Comparison of ENCODE assay signal across 9 mouse cellular contexts in the genomic region with DNA sequence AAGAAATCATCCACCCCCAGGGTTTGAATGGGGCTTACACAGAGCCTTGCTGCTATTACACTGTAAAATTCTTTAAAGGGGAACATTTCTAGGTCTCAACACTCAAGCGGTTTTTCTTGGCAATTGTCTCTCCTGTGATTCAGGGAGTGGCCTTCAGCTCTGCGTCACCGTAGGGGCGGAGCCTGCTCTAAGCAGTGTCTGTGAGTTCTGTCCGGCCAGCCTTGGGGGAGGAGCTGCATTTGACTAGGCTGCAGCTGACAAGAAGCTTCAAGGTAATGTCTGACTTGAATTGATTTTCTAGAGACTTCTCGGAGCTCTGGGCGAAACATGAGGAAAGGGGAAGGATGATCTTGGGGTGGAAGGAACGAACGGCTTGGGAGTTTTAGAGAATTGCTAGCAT. TPM values are rescaled to one million over a fixed set of nuclear protein-coding genes. Genes with fewer than 3 reads are reported as not detected.
DNase-seq lines count a peak whose midpoint lies in the region; ATAC-seq and TF ChIP-seq lines count a peak whose summit lies in the region.
"Had no signal": no experiment of that assay in that cellular context is flagged by ENCODE, and none has a peak within 500 bp of the region (broad histone marks: within the 10 kb centered on the region; RNA-seq: fewer than 3 reads in every experiment).

No protein-coding gene starts in this region.

- H3K4me1 ChIP-seq in forebrain, embryonic 10.5 days = no peaks in the 10 kb centered on the region
- H3K4me1 ChIP-seq in heart, embryonic 15.5 days (replicated peaks) = no peaks in the 10 kb centered on the region; the same call in 1 of the 2 replicates
- no peaks in the 10 kb centered on the region for H3K4me1 ChIP-seq in kidney, postnatal 0 days (replicated peaks; ENCODE audit: insufficient read depth, low read length)
- H3K4me1 ChIP-seq in lung, postnatal 0 days (ENCODE audit: insufficient read depth, low read depth, low read length) = no peaks in the 10 kb centered on the region

- TF ChIP-seq CTCF in kidney, postnatal 0 days (IDR thresholded peaks at IDR 0.05; ENCODE audit: low read depth) = no peak
- no peak for TF ChIP-seq CTCF in lung, postnatal 0 days (IDR thresholded peaks at IDR 0.05)

- no peak for TF ChIP-seq EP300 in lung, postnatal 0 days (IDR thresholded peaks at IDR 0.05)

- no peak overlapping the region for H3K27ac ChIP-seq in forebrain, embryonic 10.5 days
- no peak overlapping the region for H3K27ac ChIP-seq in heart, embryonic 15.5 days
- no peak overlapping the region for H3K27ac ChIP-seq in kidney, postnatal 0 days
- H3K27ac ChIP-seq in lung, postnatal 0 days (ENCODE audit: low read length) = no peak overlapping the region
- H3K27ac ChIP-seq: left cerebral cortex, adult 2 months had no signal

- no peaks in the 10 kb centered on the region for H3K9me3 ChIP-seq in forebrain, embryonic 10.5 days
- H3K9me3 ChIP-seq in heart, embryonic 15.5 days (replicated peaks) = no peaks in the 10 kb centered on the region
- no peaks in the 10 kb centered on the region for H3K9me3 ChIP-seq in kidney, postnatal 0 days (replicated peaks; ENCODE audit: low read length)
- H3K9me3 ChIP-seq in lung, postnatal 0 days (ENCODE audit: low read length) = no peaks in the 10 kb centered on the region

- 33% methylated on average over 9 of the region's 9 CpGs for WGBS in forebrain, embryonic 10.5 days
- 36% methylated on average over 9 of the region's 9 CpGs for WGBS in heart, embryonic 15.5 days
- 40% methylated on average over 9 of the region's 9 CpGs for WGBS in kidney, postnatal 0 days
- WGBS in lung, postnatal 0 days = 36% methylated on average over 9 of the region's 9 CpGs

- no peak overlapping the region; the same call in 1 of the 2 replicates for H3K4me3 ChIP-seq in forebrain, embryonic 10.5 days
- H3K4me3 ChIP-seq in heart, embryonic 15.5 days = no peak overlapping the region
- H3K4me3 ChIP-seq in kidney, postnatal 0 days (replicated peaks; ENCODE audit: low read depth, low read length) = no peak overlapping the region
- H3K4me3 ChIP-seq in lung, postnatal 0 days (ENCODE audit: low read depth, low read length) = no peak overlapping the region
- H3K4me3 ChIP-seq: left cerebral cortex, adult 2 months had no signal

- peak overlapping the region; percentile 30; the same call in 1 of the 2 replicates for H3K4me2 ChIP-seq in heart, embryonic 15.5 days
- peak overlapping the region; percentile 29 for H3K4me2 ChIP-seq in kidney, postnatal 0 days (ENCODE audit: low read length)
- H3K4me2 ChIP-seq in lung, postnatal 0 days (replicated peaks; ENCODE audit: low read depth, low read length) = no peak overlapping the region

- DNase-seq in 3T3-L1 (ENCODE audit: low read depth, low spot score) = peak; percentile 75
- peak; percentile 81 for DNase-seq in adrenal gland, postnatal 10 days
- peak; percentile 23 for DNase-seq in forebrain, embryonic 10.5 days (ENCODE audit: extremely low spot score, low spot score)
- peak; percentile 76 for DNase-seq in kidney, postnatal 0 days (ENCODE audit: low spot score)
- peak; percentile 82 for DNase-seq in lung, postnatal 0 days (ENCODE audit: low spot score)
- peak; percentile 15 for DNase-seq in right cerebral cortex, adult 18-20 months

- ATAC-seq in heart, embryonic 15.5 days (replicated peaks; ENCODE audit: insufficient number of reproducible peaks, insufficient read depth, low FRiP score, low read depth) = peak; percentile 75; the same call in 1 of the 2 replicates
- peak; percentile 93 for ATAC-seq in kidney, postnatal 0 days (replicated peaks; ENCODE audit: low FRiP score, low read depth)
- ATAC-seq in lung, postnatal 0 days = peak; percentile 85
- no peak for ATAC-seq in megakaryocyte, adult 5-6 weeks (ENCODE audit: poor library complexity, severe bottlenecking)

- peaks cover 27% of the 10 kb centered on the region for H3K36me3 ChIP-seq in forebrain, embryonic 10.5 days (replicated peaks)
- H3K36me3 ChIP-seq in heart, embryonic 15.5 days = 0 out of 2 replicates have a peak, but pooled peaks cover 6% of the 10 kb centered on the region
- 0 out of 2 replicates have a peak, but pooled peaks cover 3% of the 10 kb centered on the region for H3K36me3 ChIP-seq in kidney, postnatal 0 days (ENCODE audit: insufficient read depth, low read length)
- H3K36me3 ChIP-seq in lung, postnatal 0 days (ENCODE audit: insufficient read depth, low read length) = no peaks in the 10 kb centered on the region

- no peak overlapping the region for H3K9ac ChIP-seq in heart, embryonic 15.5 days
- no peak overlapping the region for H3K9ac ChIP-seq in kidney, postnatal 0 days (ENCODE audit: low read depth, low read length)
- no peak overlapping the region for H3K9ac ChIP-seq in lung, postnatal 0 days (replicated peaks; ENCODE audit: low read depth)

- H3K27me3 ChIP-seq in forebrain, embryonic 10.5 days (ENCODE audit: poor library complexity, severe bottlenecking) = peaks cover 6% of the 10 kb centered on the region
- H3K27me3 ChIP-seq in heart, embryonic 15.5 days = no peaks in the 10 kb centered on the region
- no peaks in the 10 kb centered on the region for H3K27me3 ChIP-seq in kidney, postnatal 0 days (ENCODE audit: insufficient read depth, low read length)
- no peaks in the 10 kb centered on the region for H3K27me3 ChIP-seq in lung, postnatal 0 days (replicated peaks; ENCODE audit: insufficient read depth, low read length)

RNA-seq across cellular contexts. Expression of a gene that starts 21.3 kb away (rescaled TPM):
- total RNA-seq in adrenal gland, postnatal 10 days (2021) = 1 to 10 TPM; 4.5 to 6.3 TPM
- 23.3 and 25.8 TPM in 2 replicates for polyA plus RNA-seq in forebrain, embryonic 10.5 days (2016; fragmentation: Nextera tagmentation; extraction: Ambion mirVana)
- 29.4 and 32.7 TPM in 2 replicates for polyA plus RNA-seq in heart, embryonic 15.5 days (2015; fragmentation: Nextera tagmentation; extraction: Ambion mirVana)
- polyA plus RNA-seq in kidney, postnatal 0 days (2015; fragmentation: Nextera tagmentation; extraction: Ambion mirVana) = 6.8 and 8.1 TPM in 2 replicates
- 14.6 and 17.2 TPM in 2 replicates for polyA plus RNA-seq in lung, postnatal 0 days (2015; fragmentation: Nextera tagmentation; extraction: Ambion mirVana)
- not detected in 2 replicates for total RNA-seq in megakaryocyte, adult 5-6 weeks (2015)
- not detected in 2 replicates for total RNA-seq in megakaryocyte, adult 5-6 weeks (2017)

RNA-seq across cellular contexts. Expression of a gene that starts 52.1 kb away (rescaled TPM):
- total RNA-seq in adrenal gland, postnatal 10 days (2021) = not detected
- polyA plus RNA-seq in forebrain, embryonic 10.5 days (2016; fragmentation: Nextera tagmentation; extraction: Ambion mirVana) = not detected in 2 replicates
- not detected in 2 replicates for polyA plus RNA-seq in heart, embryonic 15.5 days (2015; fragmentation: Nextera tagmentation; extraction: Ambion mirVana)
- polyA plus RNA-seq in kidney, postnatal 0 days (2015; fragmentation: Nextera tagmentation; extraction: Ambion mirVana) = not detected in 2 replicates
- polyA plus RNA-seq in lung, postnatal 0 days (2015; fragmentation: Nextera tagmentation; extraction: Ambion mirVana) = 0.13 TPM in 1 of 2 replicates, not detected in the other
- not detected in 2 replicates for total RNA-seq in megakaryocyte, adult 5-6 weeks (2015)
- not detected in 2 replicates for total RNA-seq in megakaryocyte, adult 5-6 weeks (2017)
- total RNA-seq: left cerebral cortex, adult 2 months had no signal

Comparison
In these comparisons a context has a peak if more than half of its experiments do, and no peak if none do; other contexts are left out.
1. DNase-seq: peak in every context shown above with its lines; median percentile 82 in lung, postnatal 0 days; 81 in adrenal gland, postnatal 10 days; 76 in kidney, postnatal 0 days; 75 in 3T3-L1; 23 in forebrain, embryonic 10.5 days; 15 in right cerebral cortex, adult 18-20 months.